Mouse (Mus musculus) embryo, embryonic 11.5 days (tissue): ENCODE measurements around the gene Il2ra.

Source experiments
- DNase-seq: peaks from one replicate; pipeline ENCODE4 v3.0.0-alpha.2; 2012; ENCODE audit warnings: low read depth, low spot score

Il2ra gene

GRCm38 (mm10) chr2:11699905-11700304 is 57.3 kb downstream of the Il2ra start:
- DNase-seq, result no peak

- peak; percentile 9 for DNase-seq
These were observed 62.8 kb downstream of the Il2ra start, which contains the start of gene Il15ra for GRCm38 (mm10) chr2:11705201-11706025. Il15ra (plus strand) TSS chr2:11705290.

- no peak for DNase-seq
These were observed 63.6 kb downstream of the Il2ra start for GRCm38 (mm10) chr2:11706030-11706745.

- DNase-seq, result no peak
These were observed 64.1 kb downstream of the Il2ra start for GRCm38 (mm10) chr2:11706746-11707065.

GRCm38 (mm10) chr2:11708538-11708937 is 65.9 kb downstream of the Il2ra start:
- DNase-seq, result no peak

- peak; percentile 7 for DNase-seq
These were observed 67.5 kb downstream of the Il2ra start for GRCm38 (mm10) chr2:11710101-11710500.

GRCm38 (mm10) chr2:11712483-11712990 is 69.9 kb downstream of the Il2ra start:
- no peak for DNase-seq

GRCm38 (mm10) chr2:11713021-11713420 is 70.4 kb downstream of the Il2ra start:
- no peak for DNase-seq

GRCm38 (mm10) chr2:11714535-11714934 is 71.9 kb downstream of the Il2ra start:
- DNase-seq, result no peak

- DNase-seq, result no peak
These were observed 76.0 kb downstream of the Il2ra start for GRCm38 (mm10) chr2:11718573-11718972.

GRCm38 (mm10) chr2:11722564-11722963 is 80.0 kb downstream of the Il2ra start:
- DNase-seq, result no peak

GRCm38 (mm10) chr2:11727574-11727973 is 85.0 kb downstream of the Il2ra start:
- DNase-seq, result no peak

GRCm38 (mm10) chr2:11729091-11729490 is 86.5 kb downstream of the Il2ra start:
- DNase-seq, result peak; percentile 9

GRCm38 (mm10) chr2:11732978-11733377 is 90.4 kb downstream of the Il2ra start:
- DNase-seq, result no peak

GRCm38 (mm10) chr2:11735853-11736252 is 93.2 kb downstream of the Il2ra start:
- DNase-seq, result no peak

GRCm38 (mm10) chr2:11738794-11739193 is 96.2 kb downstream of the Il2ra start:
- DNase-seq, result no peak

GRCm38 (mm10) chr2:11739516-11740051 is 97.0 kb downstream of the Il2ra start:
- DNase-seq, result no peak
